Mouse (Mus musculus): ENCODE results near the gene Abca7. TPM values are rescaled to one million over a fixed set of nuclear protein-coding genes. Genes with fewer than 3 reads are reported as not detected.

Gene Abca7
- polyA plus RNA-seq, 1 experiment from 2014 or later: 6.3 TPM

DNA sequence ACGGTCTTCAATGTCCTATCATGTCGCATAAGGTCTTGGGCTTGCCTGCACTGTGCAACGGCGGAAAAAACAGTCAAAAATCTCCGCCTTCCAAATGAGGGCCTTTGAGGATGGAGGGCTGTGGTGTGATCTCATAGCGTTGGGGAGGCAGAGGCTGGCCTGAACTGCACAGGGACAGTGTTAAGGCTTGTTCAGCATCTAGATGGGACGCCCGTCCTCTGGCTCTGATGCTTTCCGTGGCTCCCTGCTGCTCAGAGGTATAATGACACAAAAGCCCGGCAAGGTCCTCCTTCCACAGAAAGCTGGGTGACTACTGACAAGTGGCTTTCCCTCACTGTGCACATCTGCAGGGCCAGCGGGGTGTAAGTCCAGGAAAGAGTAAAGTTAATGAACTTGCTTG lies 23.9 kb downstream of the Abca7 start:
- no peak for ATAC-seq (ENCODE audit: insufficient read depth, low FRiP score)
- no peaks in the 10 kb centered on the region; the same call in 1 of the 2 replicates for H3K27me3 ChIP-seq (ENCODE audit: control insufficient read depth, insufficient read depth, low read length)
- H3K4me1 ChIP-seq (ENCODE audit: control insufficient read depth, insufficient read depth, low read length): peaks cover 27% of the 10 kb centered on the region
- peak overlapping the region; percentile 48 for H3K4me2 ChIP-seq (ENCODE audit: low read depth, low read length)
- no peaks in the 10 kb centered on the region for H3K9me3 ChIP-seq (replicated peaks; ENCODE audit: control insufficient read depth, low read length)
- H3K27ac ChIP-seq (ENCODE audit: low read length): no peak overlapping the region
- H3K36me3 ChIP-seq (ENCODE audit: control insufficient read depth, insufficient read depth, low read length): no peaks in the 10 kb centered on the region
- 48% methylated on average over 11 of the region's 11 CpGs for WGBS
- H3K9ac ChIP-seq (ENCODE audit: low read length): peak overlapping the region; percentile 65
- H3K4me3 ChIP-seq (replicated peaks; ENCODE audit: low read length): peak overlapping the region; percentile 36

DNA sequence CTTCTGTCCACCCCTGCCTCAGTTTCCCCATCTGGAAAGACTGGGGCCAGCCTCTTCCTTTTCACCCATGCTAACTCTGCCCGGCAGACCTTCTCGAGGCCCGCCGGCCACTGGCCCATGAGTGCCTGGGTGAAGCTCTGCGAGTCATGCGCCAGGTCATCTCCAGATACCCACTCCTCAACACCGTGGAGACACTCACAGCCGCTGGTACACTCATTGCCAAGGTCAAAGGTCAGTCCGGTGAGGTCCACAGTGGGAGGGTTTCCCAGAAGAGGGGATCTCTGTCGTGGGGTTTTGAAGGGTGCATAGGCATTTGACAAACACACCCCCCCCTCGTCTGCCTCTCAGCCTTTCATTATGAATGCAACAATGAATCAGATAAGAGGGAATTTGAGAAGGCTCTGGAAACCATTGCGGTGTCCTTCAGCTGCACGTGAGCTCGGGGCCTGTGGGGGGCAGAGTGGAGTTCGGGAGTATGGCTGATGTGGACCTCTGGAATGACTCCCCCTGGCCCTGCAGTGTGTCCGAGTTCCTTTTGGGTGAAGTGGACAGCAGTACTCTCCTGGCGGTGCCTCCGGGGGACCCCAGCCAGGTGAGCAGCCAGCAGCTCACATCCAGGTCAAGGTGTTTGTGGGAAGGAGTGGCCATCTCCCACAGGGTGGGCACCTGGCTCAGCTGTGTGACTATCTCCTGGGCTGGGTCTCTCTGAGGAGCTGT lies 24.5 kb downstream of the Abca7 start:
- H3K4me1 ChIP-seq (ENCODE audit: control insufficient read depth, insufficient read depth, low read length): peaks cover 29% of the 10 kb centered on the region
- 80% methylated on average over 18 of the region's 18 CpGs for WGBS
- no peak overlapping the region for H3K4me2 ChIP-seq (ENCODE audit: low read depth, low read length)
- no peaks in the 10 kb centered on the region for H3K9me3 ChIP-seq (replicated peaks; ENCODE audit: control insufficient read depth, low read length)
- no peaks in the 10 kb centered on the region; the same call in 1 of the 2 replicates for H3K27me3 ChIP-seq (ENCODE audit: control insufficient read depth, insufficient read depth, low read length)
- no peak for ATAC-seq (ENCODE audit: insufficient read depth, low FRiP score)
- H3K9ac ChIP-seq (ENCODE audit: low read length): no peak overlapping the region
- no peak overlapping the region for H3K27ac ChIP-seq (ENCODE audit: low read length)
- H3K36me3 ChIP-seq (ENCODE audit: control insufficient read depth, insufficient read depth, low read length): no peaks in the 10 kb centered on the region
- no peak overlapping the region for H3K4me3 ChIP-seq (replicated peaks; ENCODE audit: low read length)

GRCm38 (mm10) chr10:80021320-80021641 lies 25.0 kb downstream of the Abca7 start:
- Histone ChIP-seq H3K27ac (ENCODE audit: low read length) (no peak overlapping the region), H3K9ac (ENCODE audit: low read length) (no peak overlapping the region), H3K4me1 (ENCODE audit: control insufficient read depth, insufficient read depth, low read length) (peaks cover 29% of the 10 kb centered on the region), H3K27me3 (ENCODE audit: control insufficient read depth, insufficient read depth, low read length) (no peaks in the 10 kb centered on the region; the same call in 1 of the 2 replicates), H3K9me3 (replicated peaks; ENCODE audit: control insufficient read depth, low read length) (no peaks in the 10 kb centered on the region), H3K4me2 (ENCODE audit: low read depth, low read length) (no peak overlapping the region), H3K36me3 (ENCODE audit: control insufficient read depth, insufficient read depth, low read length) (no peaks in the 10 kb centered on the region), H3K4me3 (replicated peaks; ENCODE audit: low read length) (no peak overlapping the region)
- 85% methylated on average over 13 of the region's 13 CpGs for WGBS
- no peak for ATAC-seq (ENCODE audit: insufficient read depth, low FRiP score)

DNA sequence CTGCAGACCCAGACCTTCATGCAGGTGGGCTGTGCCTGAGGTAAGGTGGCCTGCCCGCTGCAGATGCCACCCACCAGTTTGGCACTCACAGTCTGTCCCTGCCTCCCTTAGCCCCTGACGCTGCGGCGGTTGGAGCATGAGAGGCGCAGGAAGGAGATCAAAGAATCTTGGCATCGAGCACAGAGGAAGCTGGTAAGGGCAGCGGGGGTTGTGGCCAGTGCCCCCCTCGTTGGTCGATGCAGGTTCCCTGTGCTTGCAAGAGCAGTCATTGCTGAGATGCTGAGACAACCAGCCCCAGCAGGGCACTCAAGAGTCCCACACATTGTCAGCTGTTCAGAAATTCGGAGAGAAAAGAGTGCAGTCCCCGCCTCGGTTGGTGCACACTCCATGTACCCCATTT lies 25.9 kb downstream of the Abca7 start:
- H3K4me3 ChIP-seq (replicated peaks; ENCODE audit: low read length): no peak overlapping the region
- no peak for ATAC-seq (ENCODE audit: insufficient read depth, low FRiP score)
- H3K9me3 ChIP-seq (replicated peaks; ENCODE audit: control insufficient read depth, low read length): no peaks in the 10 kb centered on the region
- H3K36me3 ChIP-seq (ENCODE audit: control insufficient read depth, insufficient read depth, low read length): no peaks in the 10 kb centered on the region
- no peak overlapping the region for H3K4me2 ChIP-seq (ENCODE audit: low read depth, low read length)
- H3K4me1 ChIP-seq (ENCODE audit: control insufficient read depth, insufficient read depth, low read length): peaks cover 29% of the 10 kb centered on the region
- H3K27ac ChIP-seq (ENCODE audit: low read length): no peak overlapping the region
- H3K9ac ChIP-seq (ENCODE audit: low read length): no peak overlapping the region
- no peaks in the 10 kb centered on the region for H3K27me3 ChIP-seq (ENCODE audit: control insufficient read depth, insufficient read depth, low read length)
- 91% methylated on average over 12 of the region's 12 CpGs for WGBS

DNA sequence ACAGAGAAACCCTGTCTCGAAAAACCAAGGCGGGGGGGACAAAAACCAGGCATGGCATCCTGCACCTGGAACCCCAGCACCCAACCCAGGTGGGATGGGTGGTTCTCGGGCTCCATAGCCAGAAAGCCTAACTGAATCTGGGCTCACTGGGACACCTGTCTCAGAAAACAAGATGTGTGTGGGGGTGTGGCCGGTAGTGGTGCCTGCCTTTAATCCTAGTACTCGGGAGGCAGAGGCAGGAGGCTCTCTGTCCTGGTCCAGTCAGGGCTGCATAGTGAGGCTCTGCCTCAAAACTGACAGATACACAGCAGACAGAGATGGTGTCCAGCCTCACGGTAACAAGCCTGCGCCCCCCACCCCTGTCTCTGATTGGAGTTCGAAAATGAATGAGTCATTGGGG lies 26.5 kb downstream of the Abca7 start:
- H3K9ac ChIP-seq (ENCODE audit: low read length): no peak overlapping the region
- H3K4me1 ChIP-seq (ENCODE audit: control insufficient read depth, insufficient read depth, low read length): peaks cover 26% of the 10 kb centered on the region
- H3K4me2 ChIP-seq (ENCODE audit: low read depth, low read length): no peak overlapping the region
- 89% methylated on average over 8 of the region's 8 CpGs for WGBS
- H3K27ac ChIP-seq (ENCODE audit: low read length): no peak overlapping the region
- H3K9me3 ChIP-seq (replicated peaks; ENCODE audit: control insufficient read depth, low read length): no peaks in the 10 kb centered on the region
- H3K36me3 ChIP-seq (ENCODE audit: control insufficient read depth, insufficient read depth, low read length): no peaks in the 10 kb centered on the region
- H3K27me3 ChIP-seq (ENCODE audit: control insufficient read depth, insufficient read depth, low read length): no peaks in the 10 kb centered on the region
- no peak overlapping the region for H3K4me3 ChIP-seq (replicated peaks; ENCODE audit: low read length)
- no peak for ATAC-seq (ENCODE audit: insufficient read depth, low FRiP score)

DNA sequence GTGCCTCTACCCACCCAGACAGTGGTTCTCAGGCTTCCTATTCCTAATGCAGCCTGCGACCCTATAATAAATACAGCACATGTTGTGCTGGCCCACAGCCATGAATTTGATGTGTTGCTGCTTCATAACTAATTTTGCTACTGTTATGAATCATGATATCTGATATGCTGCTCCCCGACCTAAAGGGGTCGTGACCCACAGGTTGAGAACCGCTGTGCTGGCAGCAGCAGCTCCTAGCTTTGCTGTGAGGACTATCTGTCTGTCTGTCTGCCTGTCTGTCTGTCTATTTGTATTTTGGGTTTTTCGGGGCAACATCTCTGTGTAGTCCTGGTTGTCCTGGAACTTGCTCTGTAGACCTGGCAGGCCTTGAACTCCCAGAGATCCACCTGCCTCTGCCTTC lies 27.5 kb downstream of the Abca7 start:
- 0 out of 2 replicates have a peak overlapping the region, but pooled peaks have one; percentile 23 for H3K27ac ChIP-seq (ENCODE audit: low read length)
- 67% methylated on average over 5 of the region's 5 CpGs for WGBS
- H3K9me3 ChIP-seq (replicated peaks; ENCODE audit: control insufficient read depth, low read length): no peaks in the 10 kb centered on the region
- H3K4me2 ChIP-seq (ENCODE audit: low read depth, low read length): no peak overlapping the region
- ATAC-seq (ENCODE audit: insufficient read depth, low FRiP score): no peak
- H3K9ac ChIP-seq (ENCODE audit: low read length): no peak overlapping the region
- H3K4me3 ChIP-seq (replicated peaks; ENCODE audit: low read length): no peak overlapping the region
- no peaks in the 10 kb centered on the region for H3K36me3 ChIP-seq (ENCODE audit: control insufficient read depth, insufficient read depth, low read length)
- H3K4me1 ChIP-seq (ENCODE audit: control insufficient read depth, insufficient read depth, low read length): peaks cover 23% of the 10 kb centered on the region
- H3K27me3 ChIP-seq (ENCODE audit: control insufficient read depth, insufficient read depth, low read length): no peaks in the 10 kb centered on the region

- Histone ChIP-seq H3K9ac (ENCODE audit: low read length) (no peak overlapping the region; the same call in 1 of the 2 replicates), H3K27me3 (ENCODE audit: control insufficient read depth, insufficient read depth, low read length) (no peaks in the 10 kb centered on the region), H3K36me3 (ENCODE audit: control insufficient read depth, insufficient read depth, low read length) (no peaks in the 10 kb centered on the region), H3K4me1 (ENCODE audit: control insufficient read depth, insufficient read depth, low read length) (peaks cover 16% of the 10 kb centered on the region), H3K4me2 (ENCODE audit: low read depth, low read length) (no peak overlapping the region), H3K4me3 (replicated peaks; ENCODE audit: low read length) (no peak overlapping the region), H3K27ac (ENCODE audit: low read length) (peak overlapping the region; percentile 23; the same call in 1 of the 2 replicates), H3K9me3 (replicated peaks; ENCODE audit: control insufficient read depth, low read length) (no peaks in the 10 kb centered on the region)
- 74% methylated on average over 15 of the region's 15 CpGs for WGBS
- no peak for ATAC-seq (ENCODE audit: insufficient read depth, low FRiP score)
Observed at GRCm38 (mm10) chr10:80024229-80025043, 28.1 kb downstream of the Abca7 start.

DNA sequence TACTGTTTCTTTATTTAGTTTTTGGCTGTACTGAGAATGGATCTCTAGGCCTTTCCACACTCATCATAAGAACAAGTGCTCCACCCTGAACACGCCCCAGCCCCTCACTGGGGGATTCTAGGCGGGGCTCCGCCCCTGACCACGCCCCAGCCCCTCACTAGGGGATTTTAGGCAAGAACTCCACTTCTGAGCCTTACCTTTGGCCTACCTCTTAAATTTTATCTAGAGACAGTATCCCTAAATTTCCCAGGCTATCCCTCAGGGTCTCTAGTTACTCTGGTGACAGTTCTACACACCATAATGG lies 28.7 kb downstream of the Abca7 start:
- no peaks in the 10 kb centered on the region for H3K27me3 ChIP-seq (ENCODE audit: control insufficient read depth, insufficient read depth, low read length)
- ATAC-seq (ENCODE audit: insufficient read depth, low FRiP score): no peak
- no peak overlapping the region for H3K9ac ChIP-seq (ENCODE audit: low read length)
- no peaks in the 10 kb centered on the region for H3K36me3 ChIP-seq (ENCODE audit: control insufficient read depth, insufficient read depth, low read length)
- no peaks in the 10 kb centered on the region for H3K9me3 ChIP-seq (replicated peaks; ENCODE audit: control insufficient read depth, low read length)
- H3K4me2 ChIP-seq (ENCODE audit: low read depth, low read length): no peak overlapping the region
- peaks cover 11% of the 10 kb centered on the region; the same call in 1 of the 2 replicates for H3K4me1 ChIP-seq (ENCODE audit: control insufficient read depth, insufficient read depth, low read length)
- 62% methylated on average over 4 of the region's 4 CpGs for WGBS
- no peak overlapping the region for H3K4me3 ChIP-seq (replicated peaks; ENCODE audit: low read length)
- 0 out of 2 replicates have a peak overlapping the region, but pooled peaks have one; percentile 23 for H3K27ac ChIP-seq (ENCODE audit: low read length)

- Histone ChIP-seq H3K27me3 (ENCODE audit: control insufficient read depth, insufficient read depth, low read length) (no peaks in the 10 kb centered on the region), H3K27ac (ENCODE audit: low read length) (no peak overlapping the region), H3K4me3 (replicated peaks; ENCODE audit: low read length) (no peak overlapping the region), H3K4me2 (ENCODE audit: low read depth, low read length) (no peak overlapping the region), H3K9me3 (replicated peaks; ENCODE audit: control insufficient read depth, low read length) (no peaks in the 10 kb centered on the region), H3K9ac (ENCODE audit: low read length) (no peak overlapping the region), H3K4me1 (ENCODE audit: control insufficient read depth, insufficient read depth, low read length) (peaks cover 11% of the 10 kb centered on the region; the same call in 1 of the 2 replicates), H3K36me3 (ENCODE audit: control insufficient read depth, insufficient read depth, low read length) (no peaks in the 10 kb centered on the region)
- WGBS: 61% methylated on average over 10 of the region's 10 CpGs
- no peak for ATAC-seq (ENCODE audit: insufficient read depth, low FRiP score)
Observed at GRCm38 (mm10) chr10:80025463-80025862, 29.2 kb downstream of the Abca7 start.
